Comparison of ENCODE assay signal across 9 mouse cellular contexts in the genomic region with DNA sequence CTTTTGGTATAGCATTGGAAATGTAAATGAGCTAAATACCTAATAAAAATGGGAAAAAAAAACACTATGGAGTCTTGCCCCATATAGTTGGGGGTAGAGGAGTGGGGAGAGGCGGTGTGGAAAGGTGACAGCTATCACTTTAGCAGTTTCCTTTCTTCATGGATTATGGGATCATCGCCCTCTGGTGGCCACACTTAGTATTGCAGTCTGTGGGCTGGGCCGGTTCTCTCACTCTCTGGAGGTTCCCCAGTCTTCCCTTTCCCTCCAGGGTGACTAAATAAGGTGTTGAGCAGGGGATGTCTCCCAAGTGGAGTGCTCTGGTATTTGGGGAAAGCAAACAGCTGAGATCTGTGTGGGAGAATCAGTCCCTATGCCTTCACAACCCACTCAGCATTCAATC. TPM values are rescaled to one million over a fixed set of nuclear protein-coding genes. Genes with fewer than 3 reads are reported as not detected.
DNase-seq lines count a peak whose midpoint lies in the region; ATAC-seq and TF ChIP-seq lines count a peak whose summit lies in the region.
"Had no signal": no experiment of that assay in that cellular context is flagged by ENCODE, and none has a peak within 500 bp of the region (broad histone marks: within the 10 kb centered on the region; RNA-seq: fewer than 3 reads in every experiment).

No protein-coding gene starts in this region.

- 10% methylated on average over 3 of the region's 3 CpGs for WGBS in hindbrain, embryonic 10.5 days
- 5% methylated on average over 3 of the region's 3 CpGs for WGBS in hindbrain, embryonic 13.5 days
- 6% methylated on average over 3 of the region's 3 CpGs for WGBS in forebrain, embryonic 16.5 days
- WGBS in hindbrain, embryonic 16.5 days = 3% methylated on average over 3 of the region's 3 CpGs
- WGBS in midbrain, embryonic 15.5 days = 2% methylated on average over 3 of the region's 3 CpGs

- no peak overlapping the region for H3K9ac ChIP-seq in hindbrain, embryonic 13.5 days
- no peak overlapping the region for H3K9ac ChIP-seq in forebrain, embryonic 16.5 days (replicated peaks; ENCODE audit: low read depth, low read length)
- no peak overlapping the region for H3K9ac ChIP-seq in hindbrain, embryonic 16.5 days (ENCODE audit: low read depth, low read length)
- H3K9ac ChIP-seq in midbrain, embryonic 15.5 days = no peak overlapping the region

- ATAC-seq in hindbrain, embryonic 13.5 days (ENCODE audit: low FRiP score) = no peak
- peak; percentile 45; the same call in 1 of the 2 replicates for ATAC-seq in forebrain, embryonic 16.5 days
- 0 out of 2 replicates have a peak, but pooled peaks have one; percentile 17 for ATAC-seq in hindbrain, embryonic 16.5 days
- ATAC-seq in midbrain, embryonic 15.5 days (replicated peaks) = 0 out of 2 replicates have a peak, but pooled peaks have one; percentile 27

- no peak overlapping the region for H3K4me2 ChIP-seq in hindbrain, embryonic 13.5 days
- H3K4me2 ChIP-seq in forebrain, embryonic 16.5 days (ENCODE audit: low read length) = no peak overlapping the region
- no peak overlapping the region for H3K4me2 ChIP-seq in hindbrain, embryonic 16.5 days (ENCODE audit: low read length)
- no peak overlapping the region for H3K4me2 ChIP-seq in midbrain, embryonic 15.5 days

- no peak overlapping the region for H3K27ac ChIP-seq in hindbrain, embryonic 10.5 days
- no peak overlapping the region; the same call in 1 of the 2 replicates for H3K27ac ChIP-seq in hindbrain, embryonic 13.5 days
- H3K27ac ChIP-seq in forebrain, embryonic 16.5 days (ENCODE audit: low read length) = no peak overlapping the region
- H3K27ac ChIP-seq in hindbrain, embryonic 16.5 days (ENCODE audit: low read depth, low read length) = no peak overlapping the region
- no peak overlapping the region for H3K27ac ChIP-seq in left cerebral cortex, adult 2 months
- H3K27ac ChIP-seq in midbrain, embryonic 15.5 days = no peak overlapping the region

- DNase-seq in hindbrain, embryonic 10.5 days (ENCODE audit: low spot score) = peak; percentile 77
- DNase-seq in cerebellum, adult 11-12 months = peak; percentile 26
- peak; percentile 66 to 83 for DNase-seq in left cerebral cortex, adult 2 months (ENCODE audit: extremely low spot score in 1 of 2, low spot score in 2 of 2)
- DNase-seq in spleen, postnatal 36 days (ENCODE audit: low spot score in 2 of 2) = peak; percentile 34 to 46

- H3K27me3 ChIP-seq in hindbrain, embryonic 10.5 days (ENCODE audit: insufficient read depth, poor library complexity, severe bottlenecking) = no peaks in the 10 kb centered on the region
- no peaks in the 10 kb centered on the region for H3K27me3 ChIP-seq in hindbrain, embryonic 13.5 days
- H3K27me3 ChIP-seq in forebrain, embryonic 16.5 days (replicated peaks; ENCODE audit: control insufficient read depth, insufficient read depth, low read length) = no peaks in the 10 kb centered on the region
- H3K27me3 ChIP-seq in hindbrain, embryonic 16.5 days (replicated peaks; ENCODE audit: control insufficient read depth, insufficient read depth, low read length) = no peaks in the 10 kb centered on the region
- H3K27me3 ChIP-seq in midbrain, embryonic 15.5 days (replicated peaks) = no peaks in the 10 kb centered on the region

- H3K4me1 ChIP-seq in hindbrain, embryonic 10.5 days (replicated peaks) = no peaks in the 10 kb centered on the region
- no peaks in the 10 kb centered on the region for H3K4me1 ChIP-seq in hindbrain, embryonic 13.5 days (replicated peaks)
- H3K4me1 ChIP-seq in forebrain, embryonic 16.5 days (replicated peaks; ENCODE audit: control insufficient read depth, insufficient read depth, low read length) = no peaks in the 10 kb centered on the region
- no peaks in the 10 kb centered on the region for H3K4me1 ChIP-seq in hindbrain, embryonic 16.5 days (ENCODE audit: control insufficient read depth, insufficient read depth, low read depth, low read length)
- H3K4me1 ChIP-seq in midbrain, embryonic 15.5 days = no peaks in the 10 kb centered on the region

- no peak overlapping the region for H3K4me3 ChIP-seq in hindbrain, embryonic 10.5 days
- H3K4me3 ChIP-seq in hindbrain, embryonic 13.5 days = no peak overlapping the region
- H3K4me3 ChIP-seq in forebrain, embryonic 16.5 days (replicated peaks; ENCODE audit: low read length) = no peak overlapping the region
- H3K4me3 ChIP-seq in hindbrain, embryonic 16.5 days (ENCODE audit: low read length) = no peak overlapping the region
- H3K4me3 ChIP-seq in left cerebral cortex, adult 2 months = no peak overlapping the region
- H3K4me3 ChIP-seq in midbrain, embryonic 15.5 days = no peak overlapping the region
- H3K4me3 ChIP-seq: myocyte had no signal

- no peaks in the 10 kb centered on the region for H3K36me3 ChIP-seq in hindbrain, embryonic 10.5 days
- H3K36me3 ChIP-seq in hindbrain, embryonic 13.5 days = no peaks in the 10 kb centered on the region
- H3K36me3 ChIP-seq in forebrain, embryonic 16.5 days (ENCODE audit: control insufficient read depth, insufficient read depth) = no peaks in the 10 kb centered on the region
- no peaks in the 10 kb centered on the region for H3K36me3 ChIP-seq in hindbrain, embryonic 16.5 days (ENCODE audit: control insufficient read depth, insufficient read depth, low read length)
- H3K36me3 ChIP-seq in midbrain, embryonic 15.5 days (replicated peaks) = no peaks in the 10 kb centered on the region

- no peaks in the 10 kb centered on the region for H3K9me3 ChIP-seq in hindbrain, embryonic 10.5 days
- H3K9me3 ChIP-seq in hindbrain, embryonic 13.5 days = 0 out of 2 replicates have a peak, but pooled peaks cover 4% of the 10 kb centered on the region
- no peaks in the 10 kb centered on the region for H3K9me3 ChIP-seq in forebrain, embryonic 16.5 days (ENCODE audit: control insufficient read depth, low read length)
- H3K9me3 ChIP-seq in hindbrain, embryonic 16.5 days (ENCODE audit: control insufficient read depth, low read length) = no peaks in the 10 kb centered on the region
- H3K9me3 ChIP-seq in midbrain, embryonic 15.5 days = no peaks in the 10 kb centered on the region

- intact Hi-C loops in left cerebral cortex, adult 2 months (cut with DNase I) = loop anchor here (10.0 kb wide), 1 partner anchor 291 kb away; no protein-coding TSS in a partner anchor

- TF ChIP-seq CTCF in left cerebral cortex, adult 2 months (IDR thresholded peaks at IDR 0.05) = peak; percentile 89

RNA-seq across cellular contexts. Expression of gene Kifc3, which starts 33.1 kb away (rescaled TPM):
- 6.5 and 9.1 TPM in 2 replicates for polyA plus RNA-seq in hindbrain, embryonic 10.5 days (2016; fragmentation: Nextera tagmentation; extraction: Ambion mirVana)
- 16.5 and 20.2 TPM in 2 replicates for polyA plus RNA-seq in hindbrain, embryonic 13.5 days (2015; fragmentation: Nextera tagmentation; extraction: Ambion mirVana)
- 16.8 and 21.9 TPM in 2 replicates for polyA plus RNA-seq in forebrain, embryonic 16.5 days (2015; fragmentation: Nextera tagmentation; extraction: Ambion mirVana)
- 24.0 and 27.7 TPM in 2 replicates for polyA plus RNA-seq in hindbrain, embryonic 16.5 days (2015; fragmentation: Nextera tagmentation; extraction: Ambion mirVana)
- total RNA-seq in left cerebral cortex, adult 2 months (2021) = 10 to 100 TPM; 58.4 to 61.5 TPM
- 29.8 and 33.9 TPM in 2 replicates for polyA plus RNA-seq in midbrain, embryonic 15.5 days (2015; fragmentation: Nextera tagmentation; extraction: Ambion mirVana)

Comparison
In these comparisons a context has a peak if more than half of its experiments do, and no peak if none do; other contexts are left out.
1. DNase-seq: peak in every context shown above with its lines; median percentile 77 in hindbrain, embryonic 10.5 days; 74 in left cerebral cortex, adult 2 months; 40 in spleen, postnatal 36 days; 26 in cerebellum, adult 11-12 months.